Mouse (Mus musculus) liver, postnatal 0 days (tissue): ENCODE measurements around the gene Plekho2. TPM values are rescaled to one million over a fixed set of nuclear protein-coding genes. Genes with fewer than 3 reads are reported as not detected.

Experiments
- ATAC-seq: fragments of 200-750 bp; cut with Nextera tagmentation; 2 replicates; pipeline ENCODE4 v1.8.0; 2017; ENCODE audit warnings: mild to moderate bottlenecking, moderate library complexity
- DNase-seq: peaks from one replicate; pipeline ENCODE4 v3.0.0-alpha.2; 2016
- H3K27ac ChIP-seq: fragments of 300-500 bp; sonication (generic); 2 replicates; pipeline ENCODE4 v1.5.1; 2014; ENCODE audit warnings: antibody characterized with exemption, moderate library complexity, mild to moderate bottlenecking, low read depth
- H3K27me3 ChIP-seq: fragments of 300-500 bp; sonication (generic); 2 replicates; pipeline ENCODE4 v1.6.1; 2014; ENCODE audit warnings: low read length, control low read depth, mixed read lengths; ENCODE audit not compliant: insufficient read depth
- H3K36me3 ChIP-seq: fragments of 300-500 bp; sonication (generic); replicated peaks from 2 replicates; pipeline ENCODE4 v1.6.1; 2014; ENCODE audit warnings: mild to moderate bottlenecking, control low read depth, low read length, moderate library complexity, mixed read lengths; ENCODE audit not compliant: insufficient read depth
- H3K4me1 ChIP-seq: fragments of 300-500 bp; sonication (generic); 2 replicates; pipeline ENCODE4 v1.6.1; 2014; ENCODE audit warnings: antibody characterized with exemption, mild to moderate bottlenecking, control low read depth; ENCODE audit not compliant: insufficient read depth
- H3K4me2 ChIP-seq: fragments of 300-500 bp; sonication (generic); 2 replicates; pipeline ENCODE4 v1.6.1; 2014; ENCODE audit warnings: low read depth, mild to moderate bottlenecking, low read length, moderate library complexity, mixed read lengths
- H3K4me3 ChIP-seq: fragments of 300-500 bp; sonication (generic); 2 replicates; pipeline ENCODE4 v1.5.1; 2014; ENCODE audit warnings: low read depth, low read length
- H3K9ac ChIP-seq: fragments of 300-500 bp; sonication (generic); replicated peaks from 2 replicates; pipeline ENCODE4 v1.6.1; 2014; ENCODE audit warnings: mild to moderate bottlenecking, moderate library complexity
- H3K9me3 ChIP-seq: fragments of 300-500 bp; sonication (generic); 2 replicates; pipeline ENCODE4 v1.6.1; 2016; ENCODE audit warnings: mild to moderate bottlenecking, control low read depth, low read length, mixed read lengths
- CTCF ChIP-seq: sonication (generic); IDR thresholded peaks from 2 replicates; pipeline ENCODE4 v1.5.1; 2016; ENCODE audit warnings: antibody characterized with exemption, low read depth
- EP300 ChIP-seq: IDR thresholded peaks from 2 replicates; pipeline ENCODE4 v1.6.1; 2016; ENCODE audit warnings: antibody characterized with exemption, low read depth, mild to moderate bottlenecking
- WGBS: fragments of 180-500 bp; shearing (Covaris S2); extraction: QIAGEN DNeasy Blood & Tissue Kit; methylation state at CpG from one replicate; pipeline ENCODE4 v1.1.7; 2014; ENCODE audit not compliant: insufficient replicate concordance; 5-methylcytosine and 5-hydroxymethylcytosine counted together
- polyA plus RNA-seq: library from polyadenylated mRNA; unstranded; fragments of >200 nt; fragmentation: Nextera tagmentation; extraction: Ambion mirVana; gene quantifications from 2 replicates; pipeline ENCODE4 v1.2.1, GENCODE M21; 2015

The Plekho2 gene
- polyA plus RNA-seq, 1 experiment from 2014 or later, result 14.5 TPM

DNA sequence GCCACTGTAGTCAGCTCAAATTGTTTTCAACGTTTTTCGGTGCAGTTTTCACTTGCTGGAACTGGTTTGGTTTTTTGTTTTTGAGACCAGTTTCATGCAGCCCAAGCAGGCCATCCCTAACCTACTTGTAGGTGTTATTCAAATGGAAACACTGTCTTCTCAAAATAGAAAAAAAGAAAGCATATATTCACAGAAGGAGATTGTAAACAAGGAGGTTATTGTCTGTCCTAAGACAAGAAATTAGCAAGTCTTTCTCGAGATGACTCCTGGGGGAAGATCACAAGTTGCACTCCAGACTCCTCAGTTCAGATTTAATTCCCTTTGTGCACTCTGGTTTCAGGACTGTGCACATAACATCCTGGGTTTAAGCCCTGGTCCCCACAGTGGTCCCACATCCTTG is 39.5 kb upstream of the Plekho2 start:
- H3K9ac ChIP-seq, result no peak overlapping the region

DNA sequence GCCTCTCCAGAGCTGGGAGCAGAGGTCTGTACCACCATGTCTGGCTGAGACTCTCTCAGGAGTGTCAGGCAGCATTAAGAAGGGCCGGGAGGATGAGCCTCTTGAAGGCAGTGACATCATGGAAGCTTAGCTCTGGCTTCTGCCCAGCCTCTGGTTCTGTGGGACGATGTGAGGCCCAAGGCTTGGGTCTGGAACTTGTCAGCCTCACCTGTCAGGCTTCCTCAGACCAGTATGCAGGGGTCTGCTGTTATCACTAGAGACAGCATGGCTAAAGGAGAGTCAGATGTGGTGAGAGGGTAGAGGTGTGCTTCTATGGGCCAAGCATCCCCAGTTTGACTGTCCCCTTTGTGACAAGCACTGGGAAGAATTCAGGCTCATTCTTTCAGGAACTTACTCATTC is 33.3 kb upstream of the Plekho2 start:
- no peaks in the 10 kb centered on the region; the same call in 1 of the 2 replicates for H3K4me1 ChIP-seq
- 47% methylated on average over 2 of the region's 2 CpGs for WGBS
- H3K4me3 ChIP-seq, result no peak overlapping the region
- no peak overlapping the region for H3K27ac ChIP-seq
- ATAC-seq (no peak), DNase-seq (no peak)
- no peaks in the 10 kb centered on the region for H3K36me3 ChIP-seq
- H3K27me3 ChIP-seq, result no peaks in the 10 kb centered on the region
- no peak overlapping the region for H3K9ac ChIP-seq
- no peaks in the 10 kb centered on the region for H3K9me3 ChIP-seq
- no peak overlapping the region for H3K4me2 ChIP-seq
- TF ChIP-seq EP300 (no peak), CTCF (no peak)

More for the DNA sequence above, 39.5 kb upstream of the Plekho2 start:
- H3K27me3 ChIP-seq, result no peaks in the 10 kb centered on the region
- 59% methylated on average over 3 of the region's 3 CpGs for WGBS
- no peaks in the 10 kb centered on the region for H3K36me3 ChIP-seq
- peaks cover 9% of the 10 kb centered on the region for H3K4me1 ChIP-seq
- TF ChIP-seq EP300 (no peak), CTCF (no peak)
- no peak for DNase-seq
- H3K27ac ChIP-seq, result no peak overlapping the region
- no peak overlapping the region for H3K4me2 ChIP-seq
- H3K4me3 ChIP-seq, result no peak overlapping the region
- H3K9me3 ChIP-seq, result no peaks in the 10 kb centered on the region
- ATAC-seq, result no peak

DNA sequence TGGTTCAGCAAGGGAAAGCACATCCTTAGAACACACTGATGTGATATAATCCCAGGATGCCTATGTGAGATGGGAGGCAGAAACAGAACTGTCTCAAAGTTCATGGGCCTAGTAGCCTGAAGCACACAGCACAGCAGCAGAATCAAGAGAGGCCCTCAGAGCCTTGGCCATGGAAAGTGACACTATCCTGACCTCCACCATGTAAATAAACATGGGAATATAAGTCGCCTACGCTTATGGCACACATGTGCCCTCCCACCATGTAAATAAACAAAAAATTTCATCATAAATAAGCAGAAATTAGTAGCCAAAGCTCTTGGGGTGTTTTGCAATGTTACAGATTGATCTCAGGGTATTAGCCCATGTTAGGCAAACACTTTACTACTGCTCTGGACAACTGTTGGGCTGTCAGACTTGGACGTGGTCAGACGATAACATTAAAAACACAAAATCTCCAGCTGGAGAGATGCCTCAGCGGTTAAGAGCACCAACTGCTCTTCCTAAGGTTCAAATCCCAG is 32.2 kb upstream of the Plekho2 start:
- peak overlapping the region; percentile 68 for H3K27ac ChIP-seq
- no peak overlapping the region for H3K4me2 ChIP-seq
- TF ChIP-seq EP300 (peak; percentile 77), CTCF (no peak)
- H3K9ac ChIP-seq, result no peak overlapping the region
- no peak overlapping the region for H3K4me3 ChIP-seq
- no peak for DNase-seq
- no peaks in the 10 kb centered on the region for H3K36me3 ChIP-seq
- WGBS, result 54% methylated on average over 5 of the region's 5 CpGs
- H3K9me3 ChIP-seq, result no peaks in the 10 kb centered on the region
- no peaks in the 10 kb centered on the region; the same call in 1 of the 2 replicates for H3K4me1 ChIP-seq
- ATAC-seq, result peak; percentile 94
- no peaks in the 10 kb centered on the region for H3K27me3 ChIP-seq

DNA sequence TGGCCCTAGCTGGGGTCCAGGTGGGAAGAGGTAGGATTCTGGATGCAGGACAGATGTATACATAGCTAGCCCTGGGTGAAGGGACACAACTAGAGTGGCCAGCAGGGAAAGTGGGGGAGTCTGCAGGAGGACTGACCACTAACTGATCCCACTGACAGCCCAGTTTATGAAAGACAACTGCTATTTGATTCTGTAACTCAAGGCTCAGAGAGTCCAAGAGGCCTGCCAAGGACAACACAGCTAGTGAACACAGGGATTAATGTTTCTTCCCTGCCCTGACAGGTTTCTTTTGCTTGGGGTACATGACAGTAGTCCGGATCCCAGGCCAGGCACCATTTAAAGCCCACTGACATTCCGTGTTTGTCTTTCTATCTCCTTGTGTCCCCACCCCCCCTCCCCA is 27.3 kb upstream of the Plekho2 start:
- DNase-seq (no peak), ATAC-seq (no peak)
- H3K4me3 ChIP-seq, result no peak overlapping the region
- no peak for TF ChIP-seq EP300
- TF ChIP-seq CTCF, result no peak
- H3K9me3 ChIP-seq, result no peaks in the 10 kb centered on the region
- WGBS, result 60% methylated on average over 2 of the region's 2 CpGs
- no peak overlapping the region for H3K27ac ChIP-seq
- no peaks in the 10 kb centered on the region for H3K27me3 ChIP-seq
- H3K4me1 ChIP-seq, result peaks cover 4% of the 10 kb centered on the region
- H3K4me2 ChIP-seq, result no peak overlapping the region
- no peaks in the 10 kb centered on the region for H3K36me3 ChIP-seq
- H3K9ac ChIP-seq, result no peak overlapping the region

DNA sequence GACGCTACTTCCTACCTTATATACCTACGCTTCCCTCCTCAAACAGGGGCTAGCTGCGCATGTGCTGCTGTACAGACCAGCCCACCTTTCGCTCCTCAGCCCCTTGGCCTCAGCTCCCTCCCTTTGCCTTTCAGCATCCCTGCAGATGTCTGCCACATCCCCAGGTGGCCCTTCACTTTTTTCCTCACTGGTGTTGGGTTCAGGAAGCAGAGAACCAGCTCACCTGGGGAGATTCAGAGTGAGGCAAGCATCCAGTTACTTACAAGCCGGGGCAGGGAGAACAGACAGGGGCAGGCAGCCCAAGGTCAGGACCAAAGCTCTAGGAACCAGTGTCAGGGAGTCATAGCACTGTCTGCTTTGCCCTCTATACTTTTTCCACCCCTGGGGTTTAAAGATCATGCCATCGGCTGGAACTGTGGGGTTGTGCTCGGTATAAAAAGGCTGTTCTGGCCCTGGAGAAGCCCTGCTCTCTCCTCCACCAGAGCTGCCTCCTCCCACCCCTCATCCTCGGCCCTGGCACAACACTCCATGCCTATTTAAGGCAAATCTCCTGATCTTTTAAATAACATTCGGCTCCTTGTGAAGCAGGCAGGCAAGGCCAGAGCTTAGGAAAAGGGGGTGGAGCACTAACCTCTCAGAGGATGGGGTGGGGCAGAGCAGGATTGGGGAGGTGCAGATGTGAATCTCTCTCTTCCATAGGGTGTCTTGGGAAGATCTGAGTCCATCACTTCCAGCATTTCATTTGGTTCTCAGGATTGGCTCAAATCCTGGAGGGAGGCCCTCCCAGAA is 26.7 kb upstream of the Plekho2 start:
- H3K9me3 ChIP-seq, result no peaks in the 10 kb centered on the region
- H3K9ac ChIP-seq, result no peak overlapping the region
- H3K27ac ChIP-seq, result no peak overlapping the region
- H3K4me2 ChIP-seq, result no peak overlapping the region
- H3K36me3 ChIP-seq, result no peaks in the 10 kb centered on the region
- no peaks in the 10 kb centered on the region for H3K27me3 ChIP-seq
- ATAC-seq (no peak), DNase-seq (no peak)
- H3K4me3 ChIP-seq, result no peak overlapping the region
- WGBS, result 57% methylated on average over 9 of the region's 9 CpGs
- H3K4me1 ChIP-seq, result peaks cover 4% of the 10 kb centered on the region
- TF ChIP-seq CTCF, result no peak
- TF ChIP-seq EP300, result no peak

DNA sequence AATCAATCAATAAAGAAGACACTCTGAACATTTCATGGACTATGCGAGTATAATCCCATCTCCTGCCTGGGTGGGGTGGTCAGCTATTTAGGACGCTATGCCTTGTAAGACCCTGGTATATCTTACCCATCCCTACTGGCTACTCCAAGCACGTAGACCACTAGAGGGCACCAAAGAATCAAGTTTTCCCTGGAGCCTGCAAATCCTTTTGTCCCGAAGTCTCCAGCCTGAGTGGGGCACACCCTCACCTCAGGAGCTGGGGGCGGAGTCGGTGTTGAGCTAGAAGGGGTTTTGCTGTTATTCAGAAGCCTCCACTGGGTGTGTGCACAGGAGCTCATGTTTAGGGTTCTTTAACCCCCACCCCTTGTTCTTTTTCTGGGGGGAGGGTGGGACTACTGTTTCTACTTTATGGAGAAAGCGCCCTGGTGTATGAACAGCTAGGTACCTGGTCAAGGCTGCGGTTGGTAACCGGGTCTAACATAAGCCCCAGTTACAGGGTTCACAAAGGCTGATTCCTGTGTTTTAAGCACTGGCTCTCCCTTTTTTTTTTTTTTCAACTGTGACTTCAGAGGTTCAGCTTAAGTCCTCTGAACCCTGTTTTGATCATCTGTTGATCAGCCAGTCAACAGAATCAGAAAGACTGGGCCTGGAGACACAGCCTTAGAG is 25.8 kb upstream of the Plekho2 start:
- H3K36me3 ChIP-seq, result no peaks in the 10 kb centered on the region
- TF ChIP-seq EP300 (no peak), CTCF (peak; percentile 84)
- H3K4me1 ChIP-seq, result peaks cover 4% of the 10 kb centered on the region
- H3K27me3 ChIP-seq, result no peaks in the 10 kb centered on the region
- 8% methylated on average over 9 of the region's 9 CpGs for WGBS
- peak overlapping the region; percentile 34; the same call in 1 of the 2 replicates for H3K4me2 ChIP-seq
- H3K4me3 ChIP-seq, result no peak overlapping the region
- no peaks in the 10 kb centered on the region for H3K9me3 ChIP-seq
- no peak overlapping the region for H3K27ac ChIP-seq
- peak; percentile 74 for DNase-seq
- H3K9ac ChIP-seq, result 0 out of 2 replicates have a peak overlapping the region, but pooled peaks have one; percentile 13
- peak; percentile 72 for ATAC-seq
